Mouse (Mus musculus): Measurements from ENCODE around the gene Hs3st5. TPM values are rescaled to one million over a fixed set of nuclear protein-coding genes. Genes with fewer than 3 reads are reported as not detected.

Gene Hs3st5
- polyA plus RNA-seq, 1 experiment from 2014 or later: 0.25 TPM

DNA sequence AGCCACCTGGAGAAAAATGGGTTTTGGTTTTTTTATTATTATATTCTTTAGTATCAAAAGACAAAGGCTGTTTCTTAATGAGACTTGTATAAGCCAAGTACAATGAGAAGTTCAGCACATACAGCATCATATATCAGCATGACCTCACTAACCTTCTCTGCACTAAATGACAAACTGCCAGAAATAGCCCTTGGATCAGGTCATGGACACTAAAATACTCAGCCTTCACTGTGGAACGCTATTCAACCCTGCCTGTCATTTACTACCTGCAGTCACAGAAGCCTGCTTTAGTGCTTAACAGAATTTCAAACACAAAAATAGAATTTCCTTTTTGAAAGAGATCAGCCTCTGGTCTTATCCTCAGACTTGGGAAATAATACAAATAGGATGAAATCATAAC lies 247.9 kb downstream of the Hs3st5 start:
- H3K27ac ChIP-seq (ENCODE audit: low read length): no peak overlapping the region
- WGBS: 46% methylated on average over 1 of the region's 1 CpGs
- H3K9me3 ChIP-seq (ENCODE audit: control insufficient read depth, low read length): no peaks in the 10 kb centered on the region
- H3K4me3 ChIP-seq (ENCODE audit: low read length): no peak overlapping the region
- no peak overlapping the region for H3K4me2 ChIP-seq (ENCODE audit: low read depth, low read length)
- no peaks in the 10 kb centered on the region for H3K27me3 ChIP-seq (ENCODE audit: control insufficient read depth, insufficient read depth, low read depth, low read length)
- ATAC-seq (ENCODE audit: low read depth): no peak
- H3K9ac ChIP-seq (ENCODE audit: low read length): no peak overlapping the region
- no peaks in the 10 kb centered on the region for H3K36me3 ChIP-seq (ENCODE audit: control insufficient read depth, insufficient read depth, low read length)
- no peaks in the 10 kb centered on the region for H3K4me1 ChIP-seq (replicated peaks; ENCODE audit: control insufficient read depth, insufficient read depth, low read length)

DNA sequence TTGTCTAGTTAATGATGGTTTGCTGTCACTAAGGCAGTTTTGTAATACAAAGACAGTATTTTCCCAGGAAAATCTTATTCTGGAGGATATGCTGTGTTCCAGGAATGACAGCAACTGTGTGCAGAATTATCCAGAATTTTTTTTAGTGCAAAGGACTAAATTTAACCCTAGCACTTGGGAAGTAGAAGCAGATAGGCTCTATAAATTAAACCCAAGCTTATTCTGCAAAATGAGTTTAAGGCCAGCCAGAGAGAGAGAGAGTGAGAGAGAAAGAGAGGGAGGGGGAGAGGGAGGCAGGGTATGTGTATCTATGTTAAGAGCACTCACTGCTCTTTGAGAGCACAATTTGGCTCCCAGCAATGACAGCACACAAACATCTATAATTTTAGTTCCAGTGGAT lies 267.0 kb downstream of the Hs3st5 start:
- no peaks in the 10 kb centered on the region for H3K4me1 ChIP-seq (replicated peaks; ENCODE audit: control insufficient read depth, insufficient read depth, low read length)
- H3K4me2 ChIP-seq (ENCODE audit: low read depth, low read length): no peak overlapping the region
- H3K27me3 ChIP-seq (ENCODE audit: control insufficient read depth, insufficient read depth, low read depth, low read length): no peaks in the 10 kb centered on the region
- H3K9ac ChIP-seq (ENCODE audit: low read length): no peak overlapping the region
- H3K36me3 ChIP-seq (ENCODE audit: control insufficient read depth, insufficient read depth, low read length): no peaks in the 10 kb centered on the region
- ATAC-seq (ENCODE audit: low read depth): no peak
- no peak overlapping the region for H3K27ac ChIP-seq (ENCODE audit: low read length)
- no peaks in the 10 kb centered on the region for H3K9me3 ChIP-seq (ENCODE audit: control insufficient read depth, low read length)
- H3K4me3 ChIP-seq (ENCODE audit: low read length): no peak overlapping the region

DNA sequence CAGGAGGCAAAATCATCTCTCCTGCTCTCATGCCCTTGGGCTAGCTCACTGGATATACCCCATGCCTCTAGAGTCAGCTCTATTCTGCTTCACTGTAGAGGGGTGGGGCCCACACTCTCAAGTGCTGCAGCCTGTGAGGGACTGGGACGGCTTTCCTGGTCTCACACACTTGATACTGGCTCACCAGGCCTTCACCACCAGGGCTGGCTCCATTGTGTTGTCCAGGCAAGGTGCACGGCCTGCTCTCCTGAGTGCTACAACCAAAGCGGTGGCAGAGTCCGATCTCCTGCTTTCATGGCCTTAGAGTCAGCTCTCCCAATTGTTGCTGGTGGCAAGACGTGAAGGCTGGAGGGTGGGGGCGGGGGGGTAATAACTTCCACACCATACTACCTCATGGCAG lies 268.3 kb downstream of the Hs3st5 start:
- Histone ChIP-seq H3K4me1 (replicated peaks; ENCODE audit: control insufficient read depth, insufficient read depth, low read length) (no peaks in the 10 kb centered on the region), H3K4me3 (ENCODE audit: low read length) (no peak overlapping the region), H3K36me3 (ENCODE audit: control insufficient read depth, insufficient read depth, low read length) (no peaks in the 10 kb centered on the region), H3K9ac (ENCODE audit: low read length) (no peak overlapping the region), H3K27me3 (ENCODE audit: control insufficient read depth, insufficient read depth, low read depth, low read length) (no peaks in the 10 kb centered on the region), H3K9me3 (ENCODE audit: control insufficient read depth, low read length) (no peaks in the 10 kb centered on the region), H3K4me2 (ENCODE audit: low read depth, low read length) (no peak overlapping the region), H3K27ac (ENCODE audit: low read length) (no peak overlapping the region)
- no peak for ATAC-seq (ENCODE audit: low read depth)
- 76% methylated on average over 6 of the region's 6 CpGs for WGBS

DNA sequence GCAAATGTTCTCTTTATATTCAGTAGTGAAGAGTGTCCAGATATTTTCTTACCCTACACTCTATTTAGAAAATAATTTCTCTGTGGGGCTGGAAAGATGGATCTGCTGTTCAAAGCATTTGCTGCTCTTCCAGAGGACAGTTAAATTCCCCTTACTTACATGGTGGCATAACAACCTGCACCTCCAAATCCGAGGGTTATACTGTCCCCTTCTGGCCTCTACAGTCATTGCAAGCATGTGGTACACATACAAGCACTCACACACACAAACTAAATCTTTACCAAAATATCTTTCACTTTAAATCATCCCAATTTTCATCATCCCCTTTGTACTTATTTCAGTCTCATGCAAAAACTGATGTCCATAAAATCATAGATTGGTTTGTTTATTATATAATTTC lies 275.0 kb downstream of the Hs3st5 start:
- no peaks in the 10 kb centered on the region for H3K27me3 ChIP-seq (ENCODE audit: control insufficient read depth, insufficient read depth, low read depth, low read length)
- no peaks in the 10 kb centered on the region for H3K9me3 ChIP-seq (ENCODE audit: control insufficient read depth, low read length)
- H3K36me3 ChIP-seq (ENCODE audit: control insufficient read depth, insufficient read depth, low read length): no peaks in the 10 kb centered on the region
- ATAC-seq (ENCODE audit: low read depth): no peak
- WGBS: 47% methylated on average over 1 of the region's 1 CpGs
- no peaks in the 10 kb centered on the region for H3K4me1 ChIP-seq (replicated peaks; ENCODE audit: control insufficient read depth, insufficient read depth, low read length)
- H3K4me2 ChIP-seq (ENCODE audit: low read depth, low read length): no peak overlapping the region
- no peak overlapping the region for H3K9ac ChIP-seq (ENCODE audit: low read length)
- H3K27ac ChIP-seq (ENCODE audit: low read length): no peak overlapping the region
- H3K4me3 ChIP-seq (ENCODE audit: low read length): no peak overlapping the region

DNA sequence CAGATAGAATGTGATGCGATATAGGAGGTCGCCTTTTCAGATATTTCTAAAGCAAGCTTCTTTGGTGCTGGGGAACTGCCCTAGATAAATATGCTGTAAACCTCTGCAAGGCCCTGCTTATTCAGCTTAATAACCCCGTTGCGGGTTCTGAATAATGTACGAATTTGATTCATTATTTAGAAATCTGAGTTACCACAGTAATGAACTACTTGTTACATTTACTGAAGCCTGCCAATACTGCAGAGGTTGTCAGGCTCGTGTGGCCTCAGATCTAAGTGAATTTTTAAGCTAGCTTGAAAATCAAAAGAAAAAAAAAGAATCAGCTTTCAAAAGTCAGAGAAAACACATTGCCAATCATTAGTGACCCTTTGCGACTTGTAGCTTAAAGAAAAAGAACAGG lies 280.4 kb downstream of the Hs3st5 start:
- no peaks in the 10 kb centered on the region for H3K9me3 ChIP-seq (ENCODE audit: control insufficient read depth, low read length)
- no peaks in the 10 kb centered on the region for H3K36me3 ChIP-seq (ENCODE audit: control insufficient read depth, insufficient read depth, low read length)
- H3K27me3 ChIP-seq (ENCODE audit: control insufficient read depth, insufficient read depth, low read depth, low read length): no peaks in the 10 kb centered on the region
- no peak for ATAC-seq (ENCODE audit: low read depth)
- H3K4me3 ChIP-seq (ENCODE audit: low read length): no peak overlapping the region
- no peak overlapping the region for H3K4me2 ChIP-seq (ENCODE audit: low read depth, low read length)
- H3K9ac ChIP-seq (ENCODE audit: low read length): no peak overlapping the region
- H3K27ac ChIP-seq (ENCODE audit: low read length): no peak overlapping the region
- 83% methylated on average over 7 of the region's 7 CpGs for WGBS
- H3K4me1 ChIP-seq (replicated peaks; ENCODE audit: control insufficient read depth, insufficient read depth, low read length): no peaks in the 10 kb centered on the region

DNA sequence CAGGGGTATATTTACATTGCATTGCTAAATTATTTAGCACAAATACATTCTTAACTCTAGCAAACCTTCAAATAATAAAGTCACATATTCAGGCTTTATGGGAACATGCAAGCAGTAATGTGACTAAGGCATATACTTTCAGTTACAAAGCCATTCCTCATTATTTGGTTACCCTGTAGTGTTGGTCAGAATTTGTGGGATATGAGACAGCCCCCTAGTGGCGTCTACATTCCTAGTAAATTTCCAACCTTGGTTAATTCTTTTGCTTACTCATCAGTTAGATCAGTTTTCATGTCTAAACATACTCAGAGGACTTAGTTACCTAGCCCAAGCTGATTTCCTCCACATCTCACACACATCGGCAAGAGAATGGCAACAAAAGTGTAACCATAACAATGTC lies 285.2 kb downstream of the Hs3st5 start:
- no peaks in the 10 kb centered on the region for H3K4me1 ChIP-seq (replicated peaks; ENCODE audit: control insufficient read depth, insufficient read depth, low read length)
- ATAC-seq (ENCODE audit: low read depth): no peak
- no peak overlapping the region for H3K9ac ChIP-seq (ENCODE audit: low read length)
- H3K4me3 ChIP-seq (ENCODE audit: low read length): no peak overlapping the region
- H3K36me3 ChIP-seq (ENCODE audit: control insufficient read depth, insufficient read depth, low read length): no peaks in the 10 kb centered on the region
- H3K9me3 ChIP-seq (ENCODE audit: control insufficient read depth, low read length): no peaks in the 10 kb centered on the region
- 31% methylated on average over 2 of the region's 2 CpGs for WGBS
- no peak overlapping the region for H3K27ac ChIP-seq (ENCODE audit: low read length)
- H3K4me2 ChIP-seq (ENCODE audit: low read depth, low read length): no peak overlapping the region
- H3K27me3 ChIP-seq (ENCODE audit: control insufficient read depth, insufficient read depth, low read depth, low read length): no peaks in the 10 kb centered on the region

DNA sequence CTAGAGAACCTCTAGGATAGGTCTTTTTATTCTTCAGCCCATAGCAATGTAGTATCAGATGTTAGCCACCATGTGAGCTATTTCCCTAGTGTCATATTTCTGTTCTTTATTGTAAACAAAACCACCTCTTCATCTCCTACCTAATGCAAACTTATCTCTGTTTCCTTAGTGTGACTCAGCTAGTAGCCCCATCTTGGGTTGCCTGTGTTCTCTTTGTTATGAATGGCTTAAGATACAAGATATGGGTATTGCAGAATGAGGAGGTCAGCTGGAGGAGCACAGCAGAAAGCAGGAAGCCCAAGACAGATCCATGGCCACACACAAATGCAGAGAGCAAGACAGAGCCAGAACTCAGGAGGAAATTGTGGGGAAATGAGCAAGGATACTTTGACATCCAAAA lies 288.7 kb downstream of the Hs3st5 start:
- no peak overlapping the region for H3K27ac ChIP-seq (ENCODE audit: low read length)

DNA sequence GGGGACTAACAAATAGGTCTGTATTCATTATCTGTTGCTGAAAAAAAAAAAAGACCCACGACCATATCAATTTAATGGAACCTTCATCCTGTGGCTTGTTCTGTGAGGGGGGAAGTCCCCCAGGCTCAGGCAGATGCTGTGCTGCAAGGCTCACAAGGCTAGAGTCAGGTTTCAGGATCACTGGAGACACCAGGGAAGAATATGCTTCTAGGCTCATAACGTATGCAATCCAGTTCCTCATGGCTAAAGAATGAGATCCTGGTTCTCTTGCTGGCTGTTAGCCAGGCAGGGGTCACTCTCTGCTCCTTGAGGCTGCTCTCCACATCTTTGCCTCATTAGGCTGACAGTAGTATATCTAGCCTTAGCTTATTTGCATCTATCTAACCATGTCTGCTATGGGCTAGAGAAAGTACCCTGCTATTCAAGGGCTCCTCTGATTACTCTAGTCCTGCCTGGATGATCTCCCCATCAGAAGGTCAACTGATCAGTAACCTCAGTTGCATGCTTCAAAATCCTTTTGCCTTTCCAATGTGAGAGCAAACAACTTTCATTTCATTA lies 294.4 kb downstream of the Hs3st5 start:
- no peak for ATAC-seq (ENCODE audit: low read depth)

More for the DNA sequence above, 288.7 kb downstream of the Hs3st5 start:
- no peak for ATAC-seq (ENCODE audit: low read depth)
- Histone ChIP-seq H3K36me3 (ENCODE audit: control insufficient read depth, insufficient read depth, low read length) (no peaks in the 10 kb centered on the region), H3K27me3 (ENCODE audit: control insufficient read depth, insufficient read depth, low read depth, low read length) (no peaks in the 10 kb centered on the region), H3K4me1 (replicated peaks; ENCODE audit: control insufficient read depth, insufficient read depth, low read length) (no peaks in the 10 kb centered on the region), H3K4me2 (ENCODE audit: low read depth, low read length) (no peak overlapping the region), H3K4me3 (ENCODE audit: low read length) (no peak overlapping the region), H3K9me3 (ENCODE audit: control insufficient read depth, low read length) (no peaks in the 10 kb centered on the region), H3K9ac (ENCODE audit: low read length) (no peak overlapping the region)

DNA sequence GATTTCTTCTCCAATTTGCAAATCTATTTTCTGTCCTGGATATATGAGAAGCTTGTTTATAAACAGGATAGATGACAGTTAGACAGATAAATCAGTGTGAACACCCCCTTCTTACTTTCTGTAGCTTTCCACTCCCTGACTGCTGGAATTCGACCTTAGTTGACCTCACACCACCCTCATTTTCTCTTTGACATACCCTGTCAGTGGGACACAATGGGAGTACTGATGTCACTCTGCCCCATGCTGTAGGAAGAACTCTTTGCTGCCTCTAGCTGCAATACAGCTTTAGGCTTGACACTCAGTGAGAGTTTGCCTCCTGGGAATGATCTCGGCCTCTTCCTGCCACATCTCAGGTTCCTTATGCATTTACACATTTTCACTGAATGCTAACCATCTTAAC lies 297.1 kb downstream of the Hs3st5 start:
- ATAC-seq (ENCODE audit: low read depth): no peak

More for the DNA sequence above, 294.4 kb downstream of the Hs3st5 start:
- Histone ChIP-seq H3K4me1 (replicated peaks; ENCODE audit: control insufficient read depth, insufficient read depth, low read length) (no peaks in the 10 kb centered on the region), H3K27me3 (ENCODE audit: control insufficient read depth, insufficient read depth, low read depth, low read length) (no peaks in the 10 kb centered on the region), H3K27ac (ENCODE audit: low read length) (no peak overlapping the region), H3K36me3 (ENCODE audit: control insufficient read depth, insufficient read depth, low read length) (no peaks in the 10 kb centered on the region), H3K9me3 (ENCODE audit: control insufficient read depth, low read length) (no peaks in the 10 kb centered on the region), H3K9ac (ENCODE audit: low read length) (no peak overlapping the region), H3K4me2 (ENCODE audit: low read depth, low read length) (no peak overlapping the region), H3K4me3 (ENCODE audit: low read length) (no peak overlapping the region)
- 26% methylated on average over 2 of the region's 2 CpGs for WGBS

DNA sequence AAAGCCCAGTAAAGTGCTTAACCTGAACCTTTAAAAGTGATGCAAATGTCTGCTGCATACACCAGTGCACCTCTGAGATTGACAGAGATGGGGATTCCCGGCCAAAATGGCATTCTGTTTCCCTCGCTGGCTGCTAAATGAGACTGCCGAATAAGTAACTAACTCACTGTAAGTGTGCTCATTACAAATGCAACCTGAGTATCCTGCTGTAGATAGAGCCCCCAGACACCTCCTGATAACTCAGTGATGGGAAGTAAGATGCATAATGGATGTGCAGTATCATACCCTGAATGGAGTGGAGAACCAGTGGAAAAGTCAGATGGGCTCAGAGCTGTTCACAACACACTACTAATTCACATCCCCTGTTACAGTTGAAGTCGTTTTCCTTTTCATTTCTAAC lies 298.7 kb downstream of the Hs3st5 start:
- Histone ChIP-seq H3K9me3 (ENCODE audit: control insufficient read depth, low read length) (no peaks in the 10 kb centered on the region), H3K4me2 (ENCODE audit: low read depth, low read length) (no peak overlapping the region), H3K36me3 (ENCODE audit: control insufficient read depth, insufficient read depth, low read length) (no peaks in the 10 kb centered on the region), H3K4me3 (ENCODE audit: low read length) (no peak overlapping the region), H3K4me1 (replicated peaks; ENCODE audit: control insufficient read depth, insufficient read depth, low read length) (no peaks in the 10 kb centered on the region), H3K27me3 (ENCODE audit: control insufficient read depth, insufficient read depth, low read depth, low read length) (no peaks in the 10 kb centered on the region), H3K27ac (ENCODE audit: low read length) (no peak overlapping the region), H3K9ac (ENCODE audit: low read length) (no peak overlapping the region)
- 55% methylated on average over 4 of the region's 4 CpGs for WGBS
- ATAC-seq (ENCODE audit: low read depth): no peak

More for the DNA sequence above, 297.1 kb downstream of the Hs3st5 start:
- H3K36me3 ChIP-seq (ENCODE audit: control insufficient read depth, insufficient read depth, low read length): no peaks in the 10 kb centered on the region
- no peaks in the 10 kb centered on the region for H3K9me3 ChIP-seq (ENCODE audit: control insufficient read depth, low read length)
- H3K9ac ChIP-seq (ENCODE audit: low read length): no peak overlapping the region
- H3K4me3 ChIP-seq (ENCODE audit: low read length): no peak overlapping the region
- H3K27me3 ChIP-seq (ENCODE audit: control insufficient read depth, insufficient read depth, low read depth, low read length): no peaks in the 10 kb centered on the region
- H3K4me1 ChIP-seq (replicated peaks; ENCODE audit: control insufficient read depth, insufficient read depth, low read length): no peaks in the 10 kb centered on the region
- WGBS: 12% methylated on average over 2 of the region's 2 CpGs
- no peak overlapping the region for H3K4me2 ChIP-seq (ENCODE audit: low read depth, low read length)
- no peak overlapping the region for H3K27ac ChIP-seq (ENCODE audit: low read length)

Measured in lung, embryonic 16.5 days (tissue).